Mouse (Mus musculus): ENCODE data around the gene Wfdc6b.
"Not testable (repeated sequence)": the region's sequence is repeated elsewhere in the genome, so short reads cannot be mapped to it uniquely, and the experiment has no call there.

Wfdc6b gene

DNA sequence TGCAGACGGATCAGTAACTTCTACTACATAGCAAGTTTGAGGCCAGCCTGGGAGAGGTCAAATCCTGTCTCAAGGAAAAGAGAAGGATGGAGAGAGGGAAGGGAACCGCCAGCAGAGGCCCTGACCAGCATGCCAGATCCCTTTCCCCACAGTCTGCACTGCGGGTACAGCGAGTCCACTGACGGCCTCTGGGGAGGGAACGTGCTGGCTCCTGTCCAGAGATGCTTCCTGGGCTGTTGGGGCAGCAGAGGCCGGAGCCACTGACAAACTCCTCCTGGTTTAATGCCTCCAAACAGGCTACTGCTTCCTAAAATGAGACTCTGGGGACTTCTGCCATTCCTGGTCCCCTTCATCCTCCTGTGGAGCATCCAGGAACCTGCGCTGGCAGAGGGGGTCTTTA is at the start of gene Wfdc6b, which contains the start of gene Wfdc8:
Gene Wfdc6b (plus strand): TSS at position 52 of the 400 bp plus-strand sequence.
Gene Wfdc8 (minus strand): TSS at position 156 of the 400 bp plus-strand sequence.
- DNase-seq, result peak; percentile 44 to 60

DNA sequence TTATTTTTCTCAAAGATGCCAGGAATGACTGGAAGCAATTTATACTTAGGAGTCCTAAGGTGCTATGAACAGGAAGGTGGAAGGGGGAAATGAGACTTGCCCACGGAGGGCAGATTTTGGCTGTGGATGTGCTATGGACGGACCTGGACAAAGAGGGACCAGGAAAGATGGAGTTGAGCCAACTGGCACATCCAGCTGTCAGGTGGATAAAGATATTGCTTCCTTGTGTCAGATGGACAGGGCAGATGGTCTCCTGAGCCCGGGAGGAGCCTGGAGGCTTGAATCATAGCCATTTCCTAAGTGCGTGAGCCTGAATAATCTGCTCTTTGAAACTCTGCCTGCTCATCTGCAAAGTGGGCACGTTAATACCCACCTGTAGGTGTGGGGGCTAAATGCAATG is 49.0 kb upstream of the Wfdc6b start:
- DNase-seq, result no peak

DNA sequence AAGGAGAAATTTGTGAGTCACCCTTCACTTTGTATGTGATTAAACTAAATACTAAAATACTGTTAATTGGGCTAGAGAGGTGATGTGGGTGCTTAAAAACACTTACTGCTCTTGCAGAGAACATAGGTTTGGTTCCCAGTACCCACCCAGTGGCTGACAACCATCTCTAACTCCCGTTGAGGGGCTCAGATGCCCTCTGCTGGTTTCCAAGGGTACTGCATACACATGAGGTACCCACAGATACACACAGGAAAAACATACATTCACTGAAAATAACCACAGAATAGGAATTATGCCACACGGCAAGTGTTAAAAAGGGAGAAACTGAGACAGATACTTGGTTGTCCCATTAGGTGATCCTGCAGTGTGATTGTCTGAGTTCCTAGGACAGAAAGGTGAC is 46.3 kb upstream of the Wfdc6b start:
- DNase-seq, result no peak

DNA sequence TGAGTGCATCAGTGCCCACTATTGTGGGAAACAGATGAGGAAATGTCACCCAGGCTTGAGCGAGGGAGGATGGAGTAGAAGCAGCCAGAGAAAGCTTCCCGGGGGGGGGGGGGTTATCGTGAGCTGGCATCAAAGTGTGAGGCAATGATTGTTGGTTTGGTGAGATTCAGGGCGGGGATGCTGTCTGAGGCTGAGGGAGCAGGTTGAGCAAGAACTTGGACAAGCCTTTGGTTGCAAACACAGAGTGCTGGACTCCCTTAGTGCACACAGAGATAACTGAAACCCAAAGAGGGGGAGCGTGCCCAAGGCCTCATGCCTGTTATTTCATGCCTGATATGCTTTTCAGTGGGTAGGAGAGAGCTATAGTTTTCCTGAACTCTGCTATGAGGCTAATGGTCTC is 45.9 kb upstream of the Wfdc6b start:
- DNase-seq, result no peak

DNA sequence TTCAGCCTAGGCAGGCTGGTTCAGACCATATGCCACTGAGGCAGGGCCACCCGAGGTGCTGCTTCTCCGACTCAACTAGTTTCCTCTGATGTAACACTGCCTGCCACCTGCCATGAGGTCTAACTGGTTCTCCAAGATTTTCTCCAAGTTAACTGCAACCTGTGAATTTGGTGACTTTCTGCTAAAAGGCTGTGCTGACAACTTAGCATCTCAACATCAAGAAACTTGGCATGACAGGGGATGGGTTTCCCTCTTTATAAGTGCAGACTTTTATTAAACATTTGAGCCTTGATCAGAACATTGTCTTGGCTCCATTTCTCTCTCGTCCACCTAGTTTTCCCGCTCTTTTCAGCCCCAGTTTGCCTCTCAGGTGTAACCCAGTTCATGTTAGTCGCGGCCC is 40.0 kb upstream of the Wfdc6b start, which contains the start of gene Spint3:
Gene Spint3 (minus strand): TSS at position 101 of the 400 bp plus-strand sequence.
- not testable (repeated sequence) for DNase-seq

DNA sequence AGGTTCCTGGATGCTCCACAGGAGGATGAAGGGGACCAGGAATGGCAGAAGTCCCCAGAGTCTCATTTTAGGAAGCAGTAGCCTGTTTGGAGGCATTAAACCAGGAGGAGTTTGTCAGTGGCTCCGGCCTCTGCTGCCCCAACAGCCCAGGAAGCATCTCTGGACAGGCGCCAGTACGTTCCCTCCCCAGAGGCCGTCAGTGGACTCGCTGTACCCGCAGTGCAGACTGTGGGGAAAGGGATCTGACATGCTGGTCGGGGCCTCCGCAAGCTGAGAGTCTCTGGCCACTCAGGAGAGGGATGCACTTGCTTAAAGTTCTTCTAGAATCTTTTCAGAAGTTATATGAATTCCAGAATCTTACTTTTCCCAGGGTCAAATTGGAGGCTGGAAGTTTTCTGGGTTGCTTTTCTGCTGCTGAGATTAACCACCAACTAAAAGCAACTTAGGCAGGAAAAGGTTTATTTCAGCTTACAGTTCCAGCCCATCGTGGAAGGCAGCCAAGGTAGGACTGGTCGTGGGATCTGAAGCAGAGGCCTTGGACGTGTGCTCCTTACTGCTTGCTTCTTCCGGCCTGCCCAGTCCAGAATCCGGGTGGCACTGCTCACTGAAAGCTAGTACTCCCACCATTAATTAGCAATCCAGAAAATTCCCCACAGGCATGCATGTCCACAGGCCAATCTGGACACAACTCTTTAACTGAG is 28.1 kb upstream of the Wfdc6b start, which contains the start of gene Wfdc6a:
Gene Wfdc6a (minus strand): TSS at position 423 of the 701 bp plus-strand sequence.
- not testable (repeated sequence) for DNase-seq

DNA sequence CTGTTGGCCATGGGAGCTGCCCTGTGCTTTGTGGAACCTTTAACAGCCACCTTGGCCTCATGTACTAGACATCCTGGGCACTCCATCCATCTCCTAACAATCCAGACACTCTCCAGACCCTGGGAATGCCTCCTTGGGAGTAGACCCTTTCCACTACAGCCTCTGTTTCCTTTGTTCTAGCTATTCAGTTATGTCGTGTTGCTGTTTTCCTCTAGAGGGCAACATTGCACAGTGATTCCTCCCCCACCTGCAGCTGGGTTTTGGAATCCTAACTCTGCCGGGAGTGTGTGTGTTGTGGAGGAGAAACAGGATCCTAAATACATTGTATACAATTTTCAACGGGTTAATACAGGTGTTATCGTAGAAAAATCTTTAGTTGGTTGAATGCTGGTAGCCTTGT is 21.3 kb upstream of the Wfdc6b start:
- no peak for DNase-seq

DNA sequence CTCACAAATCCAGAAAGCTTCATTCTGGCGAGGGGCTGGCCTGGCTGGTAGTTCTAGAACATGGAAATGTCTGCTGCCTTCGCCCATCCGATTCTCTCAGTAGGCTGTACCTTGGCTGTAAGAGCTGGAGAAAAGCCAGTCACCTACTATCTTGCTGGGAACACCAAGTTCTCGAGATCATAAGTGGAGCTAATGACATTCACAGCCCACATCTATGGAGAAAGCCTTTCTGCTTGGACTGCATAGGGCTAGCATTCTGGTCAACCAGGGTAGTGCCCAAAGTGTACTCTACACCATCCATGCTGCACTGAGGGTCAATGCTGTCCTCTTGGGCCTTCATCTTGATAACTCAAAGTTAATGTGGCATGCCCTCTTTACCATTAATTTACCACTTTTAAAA is 19.8 kb upstream of the Wfdc6b start, which contains the start of gene Eppin:
Gene Eppin (minus strand): TSS at position 101 of the 400 bp plus-strand sequence.
- DNase-seq, result no peak

DNA sequence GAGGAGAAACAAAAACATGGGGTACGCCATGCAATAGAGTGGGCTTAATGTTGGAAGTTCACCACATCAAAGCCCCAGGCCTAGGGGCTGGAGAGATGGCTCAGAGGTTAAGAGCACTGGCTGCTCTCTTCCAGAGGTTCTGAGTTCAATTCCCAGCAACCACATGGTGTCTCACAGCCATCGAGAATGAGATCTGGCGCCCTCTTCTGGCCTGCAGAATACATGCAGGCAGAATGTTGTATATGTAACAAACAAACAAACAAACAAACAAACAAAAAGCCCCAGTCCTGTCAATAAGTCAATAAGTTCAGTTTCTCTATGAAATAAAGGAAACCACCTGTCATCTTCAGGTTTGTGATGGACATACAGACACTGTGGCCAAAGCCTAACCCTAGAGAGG is 13.1 kb upstream of the Wfdc6b start:
- DNase-seq, result no peak

DNA sequence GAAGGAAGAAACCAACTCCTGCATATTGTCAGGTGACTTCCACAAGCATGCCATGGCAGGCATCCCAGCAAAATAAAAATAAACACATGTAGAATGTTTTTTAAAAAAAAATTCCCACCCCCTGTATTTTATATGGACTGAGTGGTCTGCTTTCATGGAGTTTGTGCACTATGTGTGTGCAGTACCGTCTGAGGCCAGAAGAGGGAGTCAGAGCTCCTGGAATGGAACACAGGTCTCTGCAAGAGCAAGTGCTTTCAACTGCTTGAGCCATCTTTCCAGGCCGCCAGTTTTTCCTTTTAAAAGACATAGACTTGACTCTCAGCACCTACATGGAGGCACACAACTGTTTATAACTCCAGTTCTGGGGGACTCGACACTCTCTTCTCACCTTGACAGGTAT is 9.8 kb upstream of the Wfdc6b start:
- no peak for DNase-seq

DNA sequence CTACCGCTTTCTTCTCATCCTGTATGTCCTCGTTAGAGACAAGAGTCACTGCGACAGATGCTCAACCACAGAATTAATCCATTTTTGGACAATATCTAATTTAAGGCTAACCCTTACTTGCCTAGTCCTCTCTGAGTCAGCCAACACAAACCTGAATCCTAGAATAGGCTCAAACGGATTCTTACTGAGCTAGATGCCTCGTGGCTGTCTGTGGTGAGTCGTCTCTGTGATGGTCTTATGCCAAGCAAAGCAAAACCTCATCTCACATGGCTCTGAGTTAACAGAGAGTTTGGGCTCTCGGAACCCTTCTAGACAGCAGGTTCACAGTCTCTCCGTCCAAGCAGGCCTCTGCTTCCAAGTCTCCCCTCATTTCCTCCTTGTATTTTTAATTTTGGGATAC is 8.9 kb upstream of the Wfdc6b start:
- no peak for DNase-seq

DNA sequence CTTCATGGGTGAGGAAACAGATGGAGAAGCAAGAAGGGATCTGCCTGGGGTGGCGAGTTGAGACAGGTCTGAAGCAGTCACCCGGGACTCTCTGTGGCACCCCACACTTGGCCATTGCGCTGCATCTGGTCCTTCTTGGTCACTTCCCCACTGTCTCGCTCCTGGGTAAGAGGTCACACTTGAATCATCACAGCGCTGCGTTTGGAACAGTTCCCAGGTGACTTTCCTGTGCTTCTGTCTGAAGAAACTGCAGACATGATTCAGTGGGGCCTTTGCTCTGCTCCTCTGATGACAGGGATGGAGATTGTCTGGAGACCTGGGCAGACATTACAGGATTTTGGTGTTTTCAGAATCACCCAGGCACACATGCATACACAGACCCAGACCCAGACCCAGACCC is 4.5 kb upstream of the Wfdc6b start:
- DNase-seq, result no peak

DNA sequence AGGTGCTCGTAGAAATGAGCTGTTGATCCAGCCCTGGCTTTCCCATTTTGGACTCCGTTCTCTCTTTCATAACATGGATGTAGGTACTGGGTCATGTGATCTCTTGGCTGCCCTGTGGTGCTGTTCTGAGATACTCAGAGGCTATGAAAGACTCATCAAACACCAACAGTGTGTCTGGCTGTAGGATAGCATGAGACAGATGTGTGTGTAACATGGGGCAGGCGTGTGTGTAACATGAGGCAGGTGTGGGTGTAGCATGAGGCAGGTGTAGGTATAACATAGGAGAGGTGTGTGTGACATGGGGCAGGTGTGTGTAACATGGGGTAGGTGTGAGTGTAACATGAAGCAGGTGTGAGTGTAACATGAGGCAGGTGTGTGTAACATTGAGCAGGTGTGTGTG is 2.1 kb downstream of the Wfdc6b start:
- DNase-seq, result no peak

DNA sequence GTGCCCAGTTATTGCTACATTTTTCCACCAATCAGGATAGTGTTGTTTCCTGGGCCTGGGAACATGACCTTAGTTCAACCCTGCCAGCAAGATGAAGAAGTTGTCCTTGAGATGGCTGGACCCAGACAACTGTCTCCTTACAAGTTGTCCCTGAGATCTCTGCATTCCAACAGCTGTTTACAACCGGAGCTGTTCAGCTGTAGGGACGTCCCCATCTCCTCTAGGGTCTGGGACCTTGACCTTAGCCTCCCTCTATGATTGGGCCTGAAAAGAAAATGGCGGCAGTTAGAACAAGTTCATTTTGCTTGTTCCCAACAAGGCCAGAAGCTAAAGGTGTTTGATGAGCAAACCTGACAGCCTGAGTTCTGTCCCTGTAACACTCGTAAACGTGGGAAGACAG is 5.7 kb downstream of the Wfdc6b start:
- DNase-seq, result peak; percentile 3 to 12

DNA sequence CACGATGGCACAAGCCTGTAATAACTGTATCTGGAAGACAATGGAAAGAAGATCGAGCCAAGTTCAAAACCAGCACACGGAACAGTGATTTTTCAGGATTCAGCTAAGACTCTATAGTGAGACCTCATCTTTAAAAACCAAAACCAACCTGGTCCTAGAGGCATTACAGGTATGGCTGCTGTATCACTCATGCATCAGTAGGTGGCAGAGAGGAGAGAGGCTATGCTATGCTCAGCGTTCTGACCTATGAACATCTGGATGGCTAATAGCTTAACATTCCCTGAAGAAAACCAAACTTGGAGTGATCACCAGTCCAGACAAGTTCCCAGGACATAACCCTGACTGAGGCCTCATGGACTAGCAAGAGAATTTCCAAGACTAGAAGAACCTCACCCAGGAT is 8.5 kb downstream of the Wfdc6b start:
- no peak for DNase-seq

DNA sequence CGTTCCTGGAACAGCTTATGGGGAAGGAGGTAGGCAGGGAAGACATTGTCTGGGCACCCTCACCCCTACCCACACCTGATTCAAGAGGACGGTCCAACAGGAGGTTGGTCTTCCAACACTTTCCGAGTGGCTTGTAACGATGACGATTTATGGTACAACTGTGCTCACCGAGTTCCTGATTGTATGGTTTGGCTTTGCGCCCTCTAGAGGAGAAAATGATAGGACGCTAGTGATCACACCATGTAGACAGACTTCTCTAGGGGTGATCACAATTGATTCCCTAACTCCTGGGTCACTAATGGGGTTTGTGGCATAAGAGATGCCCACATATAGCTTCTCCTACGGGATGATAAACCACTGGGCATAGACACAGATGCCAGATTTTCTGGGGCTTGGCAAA is 21.9 kb downstream of the Wfdc6b start:
- DNase-seq, result no peak

DNA sequence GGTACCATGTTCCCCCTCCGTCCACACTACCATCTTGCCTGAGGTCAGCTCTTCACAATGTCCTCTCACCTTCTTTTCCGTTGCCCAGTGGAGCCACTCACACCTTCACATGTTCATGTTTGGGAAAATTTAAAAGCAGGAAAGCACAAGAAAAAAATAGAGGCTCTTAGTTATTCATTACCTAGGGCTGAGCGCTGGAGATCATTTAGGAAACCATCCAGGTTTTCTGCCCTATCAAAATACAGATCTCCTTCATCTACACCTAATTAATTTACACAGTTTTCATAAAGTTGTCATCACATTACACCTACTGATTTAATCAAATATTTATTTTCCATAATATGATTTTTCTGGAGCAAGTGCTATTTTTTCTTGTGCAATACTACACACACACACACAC is 25.4 kb downstream of the Wfdc6b start, which contains the start of gene Wfdc16:
Gene Wfdc16 (minus strand): TSS at position 101 of the 400 bp plus-strand sequence.
- no peak for DNase-seq

DNA sequence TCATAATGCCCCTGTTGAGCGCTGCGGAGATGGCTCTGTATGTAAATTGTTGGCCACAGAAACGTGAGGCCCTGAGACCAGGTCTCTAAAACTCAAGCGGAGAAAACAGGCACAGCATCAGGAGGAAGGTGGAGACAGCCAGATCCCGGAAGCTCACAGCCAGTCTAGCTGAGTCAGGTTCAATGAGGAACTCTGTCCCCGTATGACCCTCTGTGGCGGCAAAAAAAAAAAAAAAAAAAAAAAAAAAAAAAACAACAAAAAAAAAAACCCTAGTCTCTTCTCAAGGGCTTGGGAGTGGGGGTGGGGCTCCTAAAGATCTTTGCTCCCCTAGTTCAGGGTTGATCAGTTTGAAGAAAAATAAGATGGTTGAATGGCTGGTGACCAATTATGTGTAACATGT is 27.8 kb downstream of the Wfdc6b start:
- DNase-seq, result no peak

DNA sequence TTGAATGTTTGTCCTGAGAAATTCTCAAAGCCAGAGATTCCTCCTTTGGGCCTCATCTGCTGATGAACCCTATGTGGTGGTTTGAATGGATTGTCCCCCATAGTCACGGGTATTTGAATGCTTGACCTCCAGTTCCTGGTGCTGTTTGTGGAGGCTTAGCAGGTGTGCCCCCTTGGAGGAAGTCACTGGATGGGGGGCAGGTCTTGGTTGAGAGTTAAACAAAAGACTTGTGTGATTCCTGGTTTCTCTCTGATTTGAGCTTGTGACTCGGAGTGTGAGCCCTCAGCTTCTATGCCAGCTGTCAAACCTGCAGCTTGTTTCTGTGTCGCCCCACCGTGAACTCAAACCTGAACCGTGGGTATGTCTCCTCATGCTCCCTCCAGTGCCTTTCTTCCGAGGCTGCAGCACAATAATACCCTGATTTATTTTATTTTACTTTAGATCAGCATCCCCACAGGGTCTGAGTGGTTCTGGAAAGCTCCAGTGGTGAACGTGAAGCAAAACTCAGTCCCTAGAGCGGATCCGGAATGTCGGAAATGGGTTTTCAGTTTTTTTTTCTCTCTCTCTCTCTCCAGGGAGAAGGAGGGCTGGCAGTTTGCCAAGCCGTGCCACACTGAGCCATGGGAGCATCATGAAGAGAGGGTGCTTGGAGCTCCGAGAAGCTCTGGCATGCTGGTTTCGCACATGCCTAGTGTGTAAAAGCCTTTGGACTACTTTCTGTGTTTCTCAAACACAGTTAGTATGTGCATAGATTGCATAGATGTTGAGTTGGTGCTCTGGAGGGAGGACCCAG is 28.8 kb downstream of the Wfdc6b start:
- peak in 1 of 2 experiments; percentile 9 for DNase-seq

DNA sequence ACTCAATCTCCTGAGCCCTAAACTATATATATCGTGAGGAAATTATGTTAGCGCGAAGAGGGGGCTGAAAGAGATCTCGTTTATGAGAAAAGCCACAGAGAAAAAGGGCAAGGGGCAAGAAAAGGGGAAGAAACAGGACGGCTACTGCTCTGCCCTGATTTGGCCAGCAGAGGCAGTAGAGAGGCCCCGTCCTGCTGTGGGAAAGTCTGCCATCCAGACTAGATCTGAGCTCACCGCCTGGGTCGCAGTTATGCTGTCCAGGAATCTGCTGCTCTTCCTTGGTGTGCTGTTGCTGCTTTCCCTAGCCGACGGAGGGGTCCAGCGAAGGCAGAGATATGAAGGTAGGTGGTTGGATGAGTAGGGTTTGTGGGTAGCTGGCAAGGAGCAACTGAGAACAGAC is 42.5 kb downstream of the Wfdc6b start, which contains the start of gene Wfdc10:
Gene Wfdc10 (plus strand): TSS at position 189 of the 400 bp plus-strand sequence.
- peak; percentile 40 to 51 for DNase-seq

DNA sequence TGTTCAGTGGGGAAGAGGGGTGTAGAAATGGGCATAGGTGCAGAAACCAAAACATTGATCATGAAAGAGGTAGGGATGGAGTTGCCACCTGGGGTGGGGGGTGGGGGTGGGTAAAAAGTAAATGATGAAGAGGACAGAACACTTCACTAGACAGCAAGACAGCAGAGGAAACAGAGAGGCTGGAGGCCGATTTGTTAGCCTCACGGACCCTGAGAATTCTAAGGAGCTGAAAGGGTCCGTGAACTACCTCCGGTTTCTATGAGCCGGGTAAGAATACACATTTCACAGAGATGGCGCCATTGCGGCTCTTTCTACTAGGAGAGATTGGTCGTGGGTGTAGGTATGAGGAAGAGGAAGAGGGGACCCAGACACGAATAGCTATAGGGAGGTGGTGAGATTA is 43.2 kb downstream of the Wfdc6b start, which contains the start of gene Wfdc9:
Gene Wfdc9 (minus strand): TSS at position 101 of the 400 bp plus-strand sequence.
- no peak for DNase-seq

DNA sequence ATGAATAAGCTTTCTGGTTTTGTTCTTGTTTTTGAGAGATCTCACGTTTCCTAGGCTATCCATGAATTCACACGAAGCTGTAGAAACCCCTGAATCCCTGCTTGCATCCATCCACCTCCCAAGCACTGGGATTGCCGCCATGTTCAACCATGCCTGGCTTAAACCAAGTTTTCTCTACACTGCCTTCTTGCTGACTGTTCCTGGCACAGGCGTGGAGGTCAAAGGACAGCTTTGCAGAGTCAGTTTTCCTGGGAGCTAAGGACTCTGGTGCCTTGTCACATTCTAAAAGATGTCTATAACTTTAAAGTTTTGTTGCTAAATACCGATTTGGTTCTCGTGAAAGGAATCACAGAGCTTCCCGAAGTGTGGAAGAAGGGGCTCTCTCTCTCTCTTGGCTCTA is 51.5 kb downstream of the Wfdc6b start:
- DNase-seq, result no peak
